In the genomic region with DNA sequence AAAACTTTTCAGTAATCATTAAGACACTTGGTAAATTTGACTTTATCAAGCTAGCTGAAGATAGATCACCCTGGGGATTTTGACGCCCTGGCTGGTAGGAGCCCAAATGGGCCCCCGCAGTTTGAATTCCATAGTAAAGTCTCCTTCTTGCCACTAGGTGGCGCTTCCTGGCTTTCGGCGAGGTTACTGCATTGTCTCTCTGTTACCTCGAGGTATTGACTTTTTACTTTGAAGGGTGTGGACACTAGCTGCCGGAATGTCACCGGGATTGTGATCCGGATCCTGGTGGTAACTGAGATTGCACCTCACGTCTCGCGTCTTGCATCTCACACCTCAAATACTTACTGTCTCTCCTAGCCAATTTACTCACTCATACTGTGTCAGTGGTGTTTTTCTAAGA, we compare ENCODE assay signal across 8 mouse cellular contexts. TPM values are rescaled to one million over a fixed set of nuclear protein-coding genes. Genes with fewer than 3 reads are reported as not detected.
A peak's percentile ranks its signal among the peaks of the same experiment; 100 is the strongest.
DNase-seq lines count a peak whose midpoint lies in the region; ATAC-seq and TF ChIP-seq lines count a peak whose summit lies in the region.

No protein-coding gene starts in this region.

- TF ChIP-seq CTCF in left cerebral cortex, adult 2 months (IDR thresholded peaks at IDR 0.05), result peak; percentile 85
- peak; percentile 83 for TF ChIP-seq CTCF in heart, postnatal 0 days (IDR thresholded peaks at IDR 0.05; ENCODE audit: low read depth)

- H3K4me1 ChIP-seq in heart, postnatal 0 days (ENCODE audit: control insufficient read depth, insufficient read depth), result peaks cover 22% of the 10 kb centered on the region

- TF ChIP-seq EP300 in heart, postnatal 0 days (IDR thresholded peaks at IDR 0.05; ENCODE audit: low read depth), result peak; percentile 46; the same call in 1 of the 2 replicates

- no peak overlapping the region for H3K9ac ChIP-seq in heart, postnatal 0 days (replicated peaks; ENCODE audit: low read depth, low read length)

- intact Hi-C loops in left cerebral cortex, adult 2 months (cut with DNase I), result loop anchor here (5.0 kb wide), 1 partner anchor 66 kb away; no protein-coding TSS in a partner anchor

- H3K4me2 ChIP-seq in heart, postnatal 0 days (ENCODE audit: low read depth, low read length), result no peak overlapping the region

- H3K4me3 ChIP-seq in left cerebral cortex, adult 2 months, result no peak overlapping the region
- no peak overlapping the region for H3K4me3 ChIP-seq in heart, postnatal 0 days (ENCODE audit: low read depth, low read length)

- peak; percentile 75 for ATAC-seq in erythroblast, adult 5-6 weeks (replicated peaks; ENCODE audit: low FRiP score, poor library complexity, severe bottlenecking)
- peak; percentile 54; the same call in 1 of the 2 replicates for ATAC-seq in heart, postnatal 0 days (ENCODE audit: insufficient read depth, low read depth)
- ATAC-seq in megakaryocyte progenitor cell, adult 5-6 weeks (replicated peaks; ENCODE audit: poor library complexity), result peak; percentile 95

- no peaks in the 10 kb centered on the region for H3K27me3 ChIP-seq in heart, postnatal 0 days (ENCODE audit: control insufficient read depth, insufficient read depth, low read length)

- WGBS in heart, postnatal 0 days, result 1% methylated on average over 12 of the region's 12 CpGs

- peak; percentile 45 to 48 for DNase-seq in left cerebral cortex, adult 2 months (ENCODE audit: extremely low spot score in 1 of 2, low spot score in 2 of 2)
- DNase-seq in left cerebral cortex, adult 8-10 months (ENCODE audit: low spot score in 2 of 2), result no peak
- peak; percentile 49 for DNase-seq in adrenal gland, postnatal 25 days
- DNase-seq in heart, postnatal 0 days (ENCODE audit: low spot score), result peak; percentile 79
- DNase-seq in kidney, postnatal 4 days, result peak; percentile 58 to 71
- DNase-seq in spleen, postnatal 4 days (ENCODE audit: low spot score in 2 of 2), result peak; percentile 31 to 75

- no peaks in the 10 kb centered on the region for H3K36me3 ChIP-seq in heart, postnatal 0 days (replicated peaks; ENCODE audit: control insufficient read depth, insufficient read depth, low read length)

- H3K27ac ChIP-seq in left cerebral cortex, adult 2 months, result no peak overlapping the region
- 0 out of 2 replicates have a peak overlapping the region, but pooled peaks have one; percentile 55 for H3K27ac ChIP-seq in heart, postnatal 0 days (ENCODE audit: low read depth)

- H3K9me3 ChIP-seq in heart, postnatal 0 days (replicated peaks; ENCODE audit: control insufficient read depth, low read length), result no peaks in the 10 kb centered on the region

RNA-seq across cellular contexts. Expression of a gene that starts 22.6 kb away (rescaled TPM):
- total RNA-seq in left cerebral cortex, adult 2 months (2021), result 10 to 100 TPM; 27.6 to 29.4 TPM
- total RNA-seq in left cerebral cortex, adult 8-10 months (2022), result 10 to 100 TPM; 22.9 to 30.2 (median 24.6) TPM
- total RNA-seq in adrenal gland, postnatal 25 days (2021), result 57.9 and 59.1 TPM in 2 replicates
- 10.0 and 12.3 TPM in 2 replicates for total RNA-seq in erythroblast, adult 5-6 weeks (2015; ENCODE audit: low replicate concordance)
- 10.5 and 12.0 TPM in 2 replicates for total RNA-seq in erythroblast, adult 5-6 weeks (2017; ENCODE audit: low replicate concordance)
- 80.9 and 85.3 TPM in 2 replicates for total RNA-seq in heart, postnatal 0 days (2014; rRNA removed; ENCODE audit: low replicate concordance)
- 19.8 and 20.0 TPM in 2 replicates for polyA plus RNA-seq in heart, postnatal 0 days (2015; fragmentation: Nextera tagmentation; extraction: Ambion mirVana)
- 43.2 and 48.5 TPM in 2 replicates for total RNA-seq in megakaryocyte progenitor cell, adult 5-6 weeks (2015)
- total RNA-seq in megakaryocyte progenitor cell, adult 5-6 weeks (2017), result 48.0 and 58.0 TPM in 2 replicates

RNA-seq across cellular contexts. Expression of a gene that starts 23.3 kb away (rescaled TPM):
- 1 to 10 TPM; 3.4 to 3.8 TPM for total RNA-seq in left cerebral cortex, adult 2 months (2021)
- total RNA-seq in left cerebral cortex, adult 8-10 months (2022), result 1 to 10 TPM; 2.4 to 6.6 (median 3.9) TPM
- total RNA-seq in adrenal gland, postnatal 25 days (2021), result 2.1 and 2.3 TPM in 2 replicates
- 1.7 and 5.6 TPM in 2 replicates for total RNA-seq in erythroblast, adult 5-6 weeks (2015; ENCODE audit: low replicate concordance)
- 5.4 and 6.3 TPM in 2 replicates for total RNA-seq in erythroblast, adult 5-6 weeks (2017; ENCODE audit: low replicate concordance)
- total RNA-seq in heart, postnatal 0 days (2014; rRNA removed; ENCODE audit: low replicate concordance), result 4.2 and 11.1 TPM in 2 replicates
- 16.2 TPM in 2 replicates for polyA plus RNA-seq in heart, postnatal 0 days (2015; fragmentation: Nextera tagmentation; extraction: Ambion mirVana)
- total RNA-seq in megakaryocyte progenitor cell, adult 5-6 weeks (2015), result 23.4 and 23.5 TPM in 2 replicates
- total RNA-seq in megakaryocyte progenitor cell, adult 5-6 weeks (2017), result 33.4 and 42.2 TPM in 2 replicates

Comparison
In these comparisons a context has a peak if more than half of its experiments do, and no peak if none do; other contexts are left out.
1. DNase-seq: peak in left cerebral cortex, adult 2 months (2 of 2), adrenal gland, postnatal 25 days (single experiment), heart, postnatal 0 days (single experiment), kidney, postnatal 4 days (2 of 2) and spleen, postnatal 4 days (2 of 2); none in left cerebral cortex, adult 8-10 months (0 of 2).
2. Peak in every context shown above with its lines, with median percentiles within 50 percentile points of each other: ATAC-seq.